Mouse (Mus musculus) hematopoietic multipotent progenitor cell, adult 10-12 weeks (in vitro differentiated cells): Measurements from ENCODE around the gene Rac2. TPM values are rescaled to one million over a fixed set of nuclear protein-coding genes. Genes with fewer than 3 reads are reported as not detected.

Source experiments
- polyA plus RNA-seq: library from polyadenylated mRNA; stranded (reverse); fragments of >175 nt; gene quantifications from 2 replicates; pipeline ENCODE4 v1.2.3, GENCODE M21; 2012; ENCODE audit warnings: low replicate concordance

The Rac2 gene
- 266 and 1,162 TPM in 2 replicates for polyA plus RNA-seq

GRCm38 (mm10) chr15:78572658-78573397, at the start of gene Rac2:
TSS of gene Rac2 (minus strand) at chr15:78572783.

GRCm38 (mm10) chr15:78596914-78597313, 24.3 kb upstream of the Rac2 start, which contains the start of gene Cyth4:
TSS of gene Cyth4 (plus strand) at chr15:78597047.

GRCm38 (mm10) chr15:78544561-78545001, 28.0 kb downstream of the Rac2 start, which contains the start of gene Sstr3:
TSS of gene Sstr3 (minus strand) at chr15:78544685.

GRCm38 (mm10) chr15:78530671-78531450, 41.7 kb downstream of the Rac2 start, which contains the start of gene C1qtnf6:
TSS of gene C1qtnf6 (minus strand) at chr15:78531416.

Other genes starting within 250 kb of the Rac2 start
- gene Csf2rb, start 247.0 kb downstream of the Rac2 start, polyA plus RNA-seq = 71.1 and 138 TPM in 2 replicates
- gene Tex33, start 176.9 kb downstream of the Rac2 start, polyA plus RNA-seq = not detected in 2 replicates
- 2.3 and 5.9 TPM in 2 replicates for gene Tst, start 166.9 kb downstream of the Rac2 start, polyA plus RNA-seq
- gene Mpst, start 166.4 kb downstream of the Rac2 start, polyA plus RNA-seq = 71.3 and 114 TPM in 2 replicates
- gene Kctd17, start 144.2 kb downstream of the Rac2 start, polyA plus RNA-seq = 31.7 and 122 TPM in 2 replicates
- gene Tmprss6, start 104.1 kb downstream of the Rac2 start, polyA plus RNA-seq = 0.25 TPM in 1 of 2 replicates, not detected in the other
- gene Il2rb, start 77.5 kb downstream of the Rac2 start, polyA plus RNA-seq = 94.2 and 157 TPM in 2 replicates
- gene C1qtnf6, start 41.4 kb downstream of the Rac2 start, polyA plus RNA-seq = 1.7 and 1.8 TPM in 2 replicates
- not detected in 2 replicates for gene Sstr3, start 28.1 kb downstream of the Rac2 start, polyA plus RNA-seq
- 100 and 114 TPM in 2 replicates for gene Cyth4, start 24.3 kb upstream of the Rac2 start, polyA plus RNA-seq
- gene Elfn2, start 146.0 kb upstream of the Rac2 start, polyA plus RNA-seq = 0.01 TPM in 1 of 2 replicates, not detected in the other
- gene Mfng, start 200.7 kb upstream of the Rac2 start, polyA plus RNA-seq = 95.0 and 108 TPM in 2 replicates
- 2.7 and 19.9 TPM in 2 replicates for gene Card10, start 230.3 kb upstream of the Rac2 start, polyA plus RNA-seq